In the genomic region with DNA sequence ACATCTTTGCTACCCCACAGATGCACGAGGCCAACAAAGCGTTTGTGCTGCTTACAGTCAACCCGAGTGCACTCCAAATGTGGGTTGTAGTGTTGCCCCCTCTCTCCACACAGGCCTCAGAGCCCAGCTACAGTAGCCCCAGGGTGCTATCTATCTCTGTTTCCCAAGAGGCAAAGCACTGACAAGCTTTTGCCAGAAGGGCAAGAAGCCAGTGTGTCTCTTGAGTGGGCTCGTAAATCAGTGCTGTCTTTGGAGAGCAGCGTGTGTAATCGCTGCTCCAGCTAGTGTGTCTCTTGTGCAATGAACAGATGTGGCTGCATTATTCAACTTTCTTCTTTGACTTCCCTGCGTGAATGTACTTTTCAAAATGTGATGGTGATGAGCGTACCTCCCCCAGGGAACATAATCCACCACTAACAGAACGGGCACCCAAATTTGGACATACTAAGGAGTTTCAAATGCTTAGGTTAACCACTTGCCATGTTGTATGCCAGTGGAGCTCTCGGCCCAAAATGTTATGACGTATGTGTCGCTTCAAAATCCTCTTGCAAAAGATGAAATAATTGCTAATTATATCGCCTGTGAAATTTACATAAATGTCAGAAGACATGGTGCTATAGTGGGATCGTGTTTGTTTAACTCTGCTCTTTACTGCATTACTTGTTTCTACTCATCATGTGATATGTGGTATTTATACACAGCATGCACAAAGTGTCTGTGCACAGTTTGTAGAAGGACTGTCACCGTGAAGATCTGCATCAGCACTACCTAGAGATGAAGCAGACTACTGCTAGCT, we compare ENCODE assay signal across 10 mouse cellular contexts.
DNase-seq lines count a peak whose midpoint lies in the region; ATAC-seq lines count a peak whose summit lies in the region.
"Had no signal": no experiment of that assay in that cellular context is flagged by ENCODE, and none has a peak within 500 bp of the region (broad histone marks: within the 10 kb centered on the region; RNA-seq: fewer than 3 reads in every experiment).

No protein-coding gene starts in this region.

- no peak overlapping the region for H3K4me2 ChIP-seq in heart, embryonic 12.5 days
- no peak overlapping the region for H3K4me2 ChIP-seq in hindbrain, embryonic 11.5 days (replicated peaks; ENCODE audit: low read depth, low read length)
- H3K4me2 ChIP-seq: forebrain, embryonic 12.5 days had no signal

- no peaks in the 10 kb centered on the region for H3K36me3 ChIP-seq in heart, embryonic 10.5 days
- no peaks in the 10 kb centered on the region for H3K36me3 ChIP-seq in heart, embryonic 12.5 days
- no peaks in the 10 kb centered on the region for H3K36me3 ChIP-seq in hindbrain, embryonic 11.5 days (ENCODE audit: control insufficient read depth, insufficient read depth, low read length)
- H3K36me3 ChIP-seq: forebrain, embryonic 12.5 days had no signal

- DNase-seq in heart, embryonic 10.5 days (ENCODE audit: low spot score), result peak; percentile 74
- DNase-seq in right cerebral cortex, adult 18-20 months, result peak; percentile 9
- no peak for DNase-seq in right cerebral cortex, postnatal 14 days
- peak; percentile 27 for DNase-seq in gonadal fat pad, adult 2 months (ENCODE audit: low read depth)
- DNase-seq in hindbrain, embryonic 11.5 days (ENCODE audit: low spot score), result no peak
- DNase-seq: kidney, postnatal 36 days; thymus, adult 18-20 months had no signal

- H3K4me3 ChIP-seq in heart, embryonic 10.5 days, result no peak overlapping the region
- no peak overlapping the region for H3K4me3 ChIP-seq in heart, embryonic 12.5 days
- H3K4me3 ChIP-seq in hindbrain, embryonic 11.5 days (ENCODE audit: low read depth, low read length), result no peak overlapping the region
- H3K4me3 ChIP-seq: forebrain, embryonic 12.5 days had no signal

- 76% methylated on average over 15 of the region's 15 CpGs for WGBS in heart, embryonic 10.5 days
- 76% methylated on average over 15 of the region's 15 CpGs for WGBS in heart, embryonic 12.5 days
- 78% methylated on average over 15 of the region's 15 CpGs for WGBS in hindbrain, embryonic 11.5 days

- H3K27me3 ChIP-seq in heart, embryonic 10.5 days (ENCODE audit: insufficient read depth, poor library complexity, severe bottlenecking), result no peaks in the 10 kb centered on the region
- no peaks in the 10 kb centered on the region for H3K27me3 ChIP-seq in heart, embryonic 12.5 days (replicated peaks)
- H3K27me3 ChIP-seq in hindbrain, embryonic 11.5 days (ENCODE audit: control insufficient read depth, insufficient read depth, low read length), result no peaks in the 10 kb centered on the region
- H3K27me3 ChIP-seq: forebrain, embryonic 12.5 days had no signal

- no peak for ATAC-seq in heart, embryonic 12.5 days (ENCODE audit: insufficient number of reproducible peaks, low FRiP score)
- no peak for ATAC-seq in erythroid progenitor cell, adult 5-6 weeks (replicated peaks; ENCODE audit: low FRiP score, poor library complexity, severe bottlenecking)
- ATAC-seq in hindbrain, embryonic 11.5 days (ENCODE audit: low FRiP score), result no peak

- H3K9me3 ChIP-seq in heart, embryonic 10.5 days, result no peaks in the 10 kb centered on the region
- H3K9me3 ChIP-seq in heart, embryonic 12.5 days (replicated peaks), result no peaks in the 10 kb centered on the region
- no peaks in the 10 kb centered on the region for H3K9me3 ChIP-seq in hindbrain, embryonic 11.5 days (ENCODE audit: control insufficient read depth, low read length)
- H3K9me3 ChIP-seq: forebrain, embryonic 12.5 days had no signal

- H3K9ac ChIP-seq in heart, embryonic 12.5 days, result no peak overlapping the region
- H3K9ac ChIP-seq in hindbrain, embryonic 11.5 days (ENCODE audit: low read depth, low read length), result no peak overlapping the region
- H3K9ac ChIP-seq: forebrain, embryonic 12.5 days had no signal

- no peak overlapping the region for H3K27ac ChIP-seq in heart, embryonic 10.5 days
- no peak overlapping the region for H3K27ac ChIP-seq in heart, embryonic 12.5 days (ENCODE audit: poor library complexity, severe bottlenecking)
- no peak overlapping the region for H3K27ac ChIP-seq in hindbrain, embryonic 11.5 days (ENCODE audit: low read depth, low read length)
- H3K27ac ChIP-seq: forebrain, embryonic 12.5 days had no signal

- H3K4me1 ChIP-seq in heart, embryonic 10.5 days, result 0 out of 2 replicates have a peak, but pooled peaks cover 3% of the 10 kb centered on the region
- H3K4me1 ChIP-seq in heart, embryonic 12.5 days (replicated peaks), result peaks cover 4% of the 10 kb centered on the region
- H3K4me1 ChIP-seq in hindbrain, embryonic 11.5 days (replicated peaks; ENCODE audit: control insufficient read depth, insufficient read depth, low read length), result no peaks in the 10 kb centered on the region
- H3K4me1 ChIP-seq: forebrain, embryonic 12.5 days had no signal

Comparison
In these comparisons a context has a peak if more than half of its experiments do, and no peak if none do; other contexts are left out.
1. DNase-seq: peak in heart, embryonic 10.5 days (single experiment), right cerebral cortex, adult 18-20 months (single experiment) and gonadal fat pad, adult 2 months (single experiment); none in right cerebral cortex, postnatal 14 days (single experiment) and hindbrain, embryonic 11.5 days (single experiment).